ENCODE assay signal across 8 mouse cellular contexts in the genomic region with DNA sequence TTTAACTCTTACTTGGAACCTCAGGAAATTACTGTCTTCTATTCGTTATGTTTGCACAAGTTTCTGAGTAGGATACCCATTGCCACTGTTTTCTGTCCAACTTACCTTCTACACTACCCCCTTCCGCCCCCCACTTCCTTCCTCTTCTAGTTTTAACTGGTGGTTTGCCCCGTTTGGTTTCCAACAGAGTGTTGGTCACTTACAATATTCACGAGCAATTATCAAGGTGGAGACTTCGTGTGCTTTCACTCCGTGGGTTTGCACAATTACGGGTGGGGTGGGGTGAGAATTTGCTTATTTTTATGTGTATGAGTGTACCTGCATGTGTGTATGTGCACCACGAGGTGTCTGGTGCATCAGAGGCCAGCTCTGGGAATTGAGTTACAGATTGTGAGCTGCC. TPM values are rescaled to one million over a fixed set of nuclear protein-coding genes. Genes with fewer than 3 reads are reported as not detected.
DNase-seq lines count a peak whose midpoint lies in the region; ATAC-seq and TF ChIP-seq lines count a peak whose summit lies in the region.

No protein-coding gene starts in this region.

- no peak for DNase-seq in kidney, postnatal 25 days
- DNase-seq in MEL (ENCODE audit: low read depth, low spot score): peak; percentile 73
- peak; percentile 28 for DNase-seq in liver, postnatal 0 days
- DNase-seq in right cerebral cortex, postnatal 14 days: no peak
- DNase-seq in left cerebral cortex, postnatal 36 days (ENCODE audit: low spot score in 2 of 2): no peak
- no peak for DNase-seq in adrenal gland, postnatal 4 days (ENCODE audit: low spot score in 2 of 2)

- intact Hi-C loops in left cerebral cortex, postnatal 36 days (cut with DNase I): no loop called here

- peak overlapping the region; percentile 95 for H3K4me3 ChIP-seq in kidney, embryonic 15.5 days (replicated peaks)
- H3K4me3 ChIP-seq in MEL (ENCODE audit: control insufficient read depth in 1 of 2, insufficient read depth in 1 of 2, low read depth in 2 of 2, low read length in 2 of 2): peak overlapping the region; percentile 81 to 96
- peak overlapping the region; percentile 95 for H3K4me3 ChIP-seq in forebrain, embryonic 16.5 days (replicated peaks; ENCODE audit: low read length)
- peak overlapping the region; percentile 95 for H3K4me3 ChIP-seq in liver, postnatal 0 days (ENCODE audit: low read depth, low read length)

- no peak for TF ChIP-seq CTCF in MEL (IDR thresholded peaks at IDR 0.05 in 2 of 3, conservative IDR thresholded peaks at IDR 0.05 in 1 of 3; ENCODE audit: control insufficient read depth in 1 of 3, insufficient read depth in 1 of 3, low read depth in 2 of 3, low read length in 3 of 3, poor library complexity in 1 of 3, severe bottlenecking in 1 of 3)
- no peak for TF ChIP-seq CTCF in liver, postnatal 0 days (IDR thresholded peaks at IDR 0.05; ENCODE audit: low read depth)

- peak overlapping the region; percentile 75 for H3K4me2 ChIP-seq in kidney, embryonic 15.5 days
- peak overlapping the region; percentile 85 for H3K4me2 ChIP-seq in forebrain, embryonic 16.5 days (ENCODE audit: low read length)
- H3K4me2 ChIP-seq in liver, postnatal 0 days (ENCODE audit: low read depth, low read length): peak overlapping the region; percentile 89

- H3K4me1 ChIP-seq in kidney, embryonic 15.5 days: peaks cover 14% of the 10 kb centered on the region
- peaks cover 26 to 48% of the 10 kb centered on the region in 2 experiments for H3K4me1 ChIP-seq in MEL (ENCODE audit: control insufficient read depth in 1 of 2, insufficient read depth in 2 of 2, low read length in 2 of 2)
- peaks cover 16% of the 10 kb centered on the region for H3K4me1 ChIP-seq in forebrain, embryonic 16.5 days (replicated peaks; ENCODE audit: control insufficient read depth, insufficient read depth, low read length)
- peaks cover 29% of the 10 kb centered on the region for H3K4me1 ChIP-seq in liver, postnatal 0 days (ENCODE audit: insufficient read depth)

- TF ChIP-seq EP300 in MEL (IDR thresholded peaks at IDR 0.05; ENCODE audit: low read depth in 1 of 2, low read length in 2 of 2): peak; percentile 23 to 56; a peak in 2 of 4 replicates
- no peak for TF ChIP-seq EP300 in liver, postnatal 0 days (IDR thresholded peaks at IDR 0.05; ENCODE audit: low read depth)

- no peaks in the 10 kb centered on the region for H3K27me3 ChIP-seq in kidney, embryonic 15.5 days
- H3K27me3 ChIP-seq in MEL (ENCODE audit: control insufficient read depth in 1 of 2, insufficient read depth in 2 of 2, low read length in 2 of 2): no peaks in the 10 kb centered on the region
- H3K27me3 ChIP-seq in forebrain, embryonic 16.5 days (replicated peaks; ENCODE audit: control insufficient read depth, insufficient read depth, low read length): no peaks in the 10 kb centered on the region
- no peaks in the 10 kb centered on the region for H3K27me3 ChIP-seq in liver, postnatal 0 days (ENCODE audit: insufficient read depth, low read length)

- H3K36me3 ChIP-seq in kidney, embryonic 15.5 days: peaks cover 36% of the 10 kb centered on the region
- H3K36me3 ChIP-seq in MEL (ENCODE audit: control insufficient read depth in 1 of 2, insufficient read depth in 2 of 2, low read length in 2 of 2): peaks cover 4 to 48% of the 10 kb centered on the region in 2 experiments; a peak in 3 of 4 replicates
- H3K36me3 ChIP-seq in forebrain, embryonic 16.5 days (ENCODE audit: control insufficient read depth, insufficient read depth): peaks cover 11% of the 10 kb centered on the region
- peaks cover 10% of the 10 kb centered on the region for H3K36me3 ChIP-seq in liver, postnatal 0 days (replicated peaks; ENCODE audit: insufficient read depth, low read length)

- no peak for ATAC-seq in kidney, embryonic 15.5 days (replicated peaks; ENCODE audit: low FRiP score)
- no peak for ATAC-seq in forebrain, embryonic 16.5 days
- ATAC-seq in liver, postnatal 0 days: no peak

- WGBS in kidney, embryonic 15.5 days: 14% methylated on average over 8 of the region's 8 CpGs
- 18% methylated on average over 8 of the region's 8 CpGs for WGBS in forebrain, embryonic 16.5 days
- 3% methylated on average over 8 of the region's 8 CpGs for WGBS in liver, postnatal 0 days (ENCODE audit: insufficient replicate concordance)

- no peak for TF ChIP-seq RAD21 in MEL (IDR thresholded peaks at IDR 0.05; ENCODE audit: low read depth, low read length)

- peak overlapping the region; percentile 96 for H3K9ac ChIP-seq in kidney, embryonic 15.5 days
- peak overlapping the region; percentile 97 for H3K9ac ChIP-seq in MEL (ENCODE audit: control insufficient read depth, low read depth, low read length, poor library complexity, severe bottlenecking)
- peak overlapping the region; percentile 99; the same call in 1 of the 2 replicates for H3K9ac ChIP-seq in forebrain, embryonic 16.5 days (replicated peaks; ENCODE audit: low read depth, low read length)
- H3K9ac ChIP-seq in liver, postnatal 0 days (replicated peaks): peak overlapping the region; percentile 97

- TF ChIP-seq POLR2A in MEL (IDR thresholded peaks at IDR 0.05; ENCODE audit: control insufficient read depth in 1 of 2, insufficient read depth in 1 of 2, low read depth in 1 of 2, low read length in 2 of 2, poor library complexity in 1 of 2): peak in 1 of 2 experiments; percentile 43; a peak in 2 of 4 replicates

- peak overlapping the region; percentile 96 for H3K27ac ChIP-seq in kidney, embryonic 15.5 days
- H3K27ac ChIP-seq in MEL (ENCODE audit: control insufficient read depth, low read depth, low read length): peak overlapping the region; percentile 70
- H3K27ac ChIP-seq in forebrain, embryonic 16.5 days (ENCODE audit: low read length): no peak overlapping the region
- peak overlapping the region; percentile 94 for H3K27ac ChIP-seq in liver, postnatal 0 days (ENCODE audit: low read depth)

- peaks cover 74% of the 10 kb centered on the region for H3K79me2 ChIP-seq in MEL (ENCODE audit: control insufficient read depth, insufficient read depth, low read length, poor library complexity)

- H3K9me3 ChIP-seq in kidney, embryonic 15.5 days (replicated peaks): no peaks in the 10 kb centered on the region
- no peaks in the 10 kb centered on the region for H3K9me3 ChIP-seq in MEL (replicated peaks; ENCODE audit: insufficient read depth, low read length)
- H3K9me3 ChIP-seq in forebrain, embryonic 16.5 days (ENCODE audit: control insufficient read depth, low read length): no peaks in the 10 kb centered on the region
- no peaks in the 10 kb centered on the region for H3K9me3 ChIP-seq in liver, postnatal 0 days (ENCODE audit: low read length)

TF ChIP-seq in MEL, 35 proteins besides CTCF, POLR2A, EP300 and RAD21 (continues in another document):
- TF ChIP-seq UBTF (IDR thresholded peaks at IDR 0.05; ENCODE audit: borderline replicate concordance, insufficient read depth, low read depth, low read length) (no peak), GABPA (IDR thresholded peaks at IDR 0.05; ENCODE audit: low read depth, low read length) (no peak), KAT2A (conservative IDR thresholded peaks at IDR 0.05; ENCODE audit: low read depth, low read length) (no peak), ETS1 (IDR thresholded peaks at IDR 0.05; ENCODE audit: low read depth, low read length) (no peak; the same call in 1 of the 2 replicates), RCOR1 (IDR thresholded peaks at IDR 0.05; ENCODE audit: low read depth, low read length) (no peak), POLR2AphosphoS5 (IDR thresholded peaks at IDR 0.05; ENCODE audit: borderline replicate concordance, low read depth, low read length) (no peak), MXI1 (IDR thresholded peaks at IDR 0.05; ENCODE audit: low read depth, low read length) (peak; percentile 65; the same call in 1 of the 2 replicates)

RNA-seq across cellular contexts. Expression of gene 2810004N23Rik, which starts 0.8 kb away (rescaled TPM):
- 52.7 and 53.3 TPM in 2 replicates for polyA plus RNA-seq in kidney, embryonic 15.5 days (2015; fragmentation: Nextera tagmentation; extraction: Ambion mirVana)
- total RNA-seq in MEL (2012; rRNA removed): 57.5 and 64.0 TPM in 2 replicates
- 10 to 100 TPM; 54.8 to 68.9 TPM for polyA plus RNA-seq in MEL (2012; ENCODE audit: insufficient read depth in 1 of 2, insufficient read length in 2 of 2, low read depth in 1 of 2, low replicate concordance in 2 of 2, missing spikeins in 1 of 2)
- 36.1 and 38.3 TPM in 2 replicates for polyA plus RNA-seq in forebrain, embryonic 16.5 days (2015; fragmentation: Nextera tagmentation; extraction: Ambion mirVana)
- polyA plus RNA-seq in liver, postnatal 0 days (2015; fragmentation: Nextera tagmentation; extraction: Ambion mirVana): 16.8 and 17.6 TPM in 2 replicates
- 10 to 100 TPM; 19.6 to 20.9 TPM for total RNA-seq in left cerebral cortex, postnatal 36 days (2021)
- total RNA-seq in adrenal gland, postnatal 4 days (2021): 10 to 100 TPM; 37.8 to 38.9 TPM

RNA-seq across cellular contexts. Expression of gene Gnpat, which starts 0.9 kb away (rescaled TPM):
- polyA plus RNA-seq in kidney, embryonic 15.5 days (2015; fragmentation: Nextera tagmentation; extraction: Ambion mirVana): 101 and 114 TPM in 2 replicates
- 74.3 and 86.8 TPM in 2 replicates for total RNA-seq in MEL (2012; rRNA removed)
- 100 to 1,000 TPM; 117 to 637 TPM for polyA plus RNA-seq in MEL (2012; ENCODE audit: insufficient read depth in 1 of 2, insufficient read length in 2 of 2, low read depth in 1 of 2, low replicate concordance in 2 of 2, missing spikeins in 1 of 2)
- 92.7 TPM in 2 replicates for polyA plus RNA-seq in forebrain, embryonic 16.5 days (2015; fragmentation: Nextera tagmentation; extraction: Ambion mirVana)
- 20.9 and 24.2 TPM in 2 replicates for polyA plus RNA-seq in liver, postnatal 0 days (2015; fragmentation: Nextera tagmentation; extraction: Ambion mirVana)
- 10 to 100 TPM; 47.4 to 57.8 TPM for total RNA-seq in left cerebral cortex, postnatal 36 days (2021)
- 100 to 1,000 TPM; 105 to 106 TPM for total RNA-seq in adrenal gland, postnatal 4 days (2021)

RNA-seq across cellular contexts. Expression of gene Exoc8, which starts 33.8 kb away (rescaled TPM):
- polyA plus RNA-seq in kidney, embryonic 15.5 days (2015; fragmentation: Nextera tagmentation; extraction: Ambion mirVana): 7.6 and 9.0 TPM in 2 replicates
- 14.4 and 16.9 TPM in 2 replicates for total RNA-seq in MEL (2012; rRNA removed)
- polyA plus RNA-seq in MEL (2012; ENCODE audit: insufficient read depth in 1 of 2, insufficient read length in 2 of 2, low read depth in 1 of 2, low replicate concordance in 2 of 2, missing spikeins in 1 of 2): 1 to 10 TPM in 1 of 2 experiments, not detected in 1; 9.5 TPM
- polyA plus RNA-seq in forebrain, embryonic 16.5 days (2015; fragmentation: Nextera tagmentation; extraction: Ambion mirVana): 15.0 and 15.2 TPM in 2 replicates
- polyA plus RNA-seq in liver, postnatal 0 days (2015; fragmentation: Nextera tagmentation; extraction: Ambion mirVana): 2.7 and 2.8 TPM in 2 replicates
- total RNA-seq in left cerebral cortex, postnatal 36 days (2021): 10 to 100 TPM; 34.5 to 35.3 TPM
- 10 to 100 TPM; 17.1 to 19.8 TPM for total RNA-seq in adrenal gland, postnatal 4 days (2021)

RNA-seq across cellular contexts. Expression of gene Sprtn, which starts 34.0 kb away (rescaled TPM):
- 9.7 and 10.2 TPM in 2 replicates for polyA plus RNA-seq in kidney, embryonic 15.5 days (2015; fragmentation: Nextera tagmentation; extraction: Ambion mirVana)
- 23.2 and 27.2 TPM in 2 replicates for total RNA-seq in MEL (2012; rRNA removed)
- 10 to 100 TPM in 1 of 2 experiments, not detected in 1; 31.8 TPM for polyA plus RNA-seq in MEL (2012; ENCODE audit: insufficient read depth in 1 of 2, insufficient read length in 2 of 2, low read depth in 1 of 2, low replicate concordance in 2 of 2, missing spikeins in 1 of 2)
- 10.6 and 12.9 TPM in 2 replicates for polyA plus RNA-seq in forebrain, embryonic 16.5 days (2015; fragmentation: Nextera tagmentation; extraction: Ambion mirVana)
- polyA plus RNA-seq in liver, postnatal 0 days (2015; fragmentation: Nextera tagmentation; extraction: Ambion mirVana): 3.7 and 4.0 TPM in 2 replicates
- 10 to 100 TPM; 11.5 to 15.0 TPM for total RNA-seq in left cerebral cortex, postnatal 36 days (2021)
- 10 to 100 TPM; 26.1 to 28.0 TPM for total RNA-seq in adrenal gland, postnatal 4 days (2021)

Comparison
In these comparisons a context has a peak if more than half of its experiments do, and no peak if none do; other contexts are left out.
1. DNase-seq: peak in MEL (single experiment) and liver, postnatal 0 days (single experiment); none in kidney, postnatal 25 days (0 of 2), right cerebral cortex, postnatal 14 days (single experiment), left cerebral cortex, postnatal 36 days (0 of 2) and adrenal gland, postnatal 4 days (0 of 2).
2. Peak in every context shown above with its lines, with median percentiles within 50 percentile points of each other: H3K4me2 ChIP-seq, H3K4me3 ChIP-seq and H3K9ac ChIP-seq.